Comparison of ENCODE assay signal across 20 mouse cellular contexts in genomic region chr10:88491632-88492031, GRCm38 (mm10). TPM values are rescaled to one million over a fixed set of nuclear protein-coding genes. Genes with fewer than 3 reads are reported as not detected.
DNase-seq lines count a peak whose midpoint lies in the region; ATAC-seq and TF ChIP-seq lines count a peak whose summit lies in the region.
"Had no signal": no experiment of that assay in that cellular context is flagged by ENCODE, and none has a peak within 500 bp of the region (broad histone marks: within the 10 kb centered on the region; RNA-seq: fewer than 3 reads in every experiment).

No protein-coding gene starts in this region.

- H3K36me3 ChIP-seq in kidney, embryonic 14.5 days (ENCODE audit: control insufficient read depth, insufficient read depth, low read length): no peaks in the 10 kb centered on the region; the same call in 1 of the 2 replicates
- H3K36me3 ChIP-seq in ES-Bruce4 (ENCODE audit: control insufficient read depth, insufficient read depth, low read length, poor library complexity, severe bottlenecking): no peaks in the 10 kb centered on the region
- H3K36me3 ChIP-seq in small intestine, adult 2 months (ENCODE audit: control insufficient read depth, insufficient read depth, low read length): peaks cover 10% of the 10 kb centered on the region
- H3K36me3 ChIP-seq in forebrain, postnatal 0 days (ENCODE audit: insufficient read depth): no peaks in the 10 kb centered on the region
- H3K36me3 ChIP-seq: embryonic facial prominence, embryonic 15.5 days; forebrain, embryonic 12.5 days; midbrain, embryonic 15.5 days had no signal

- no peaks in the 10 kb centered on the region for H3K9me3 ChIP-seq in kidney, embryonic 14.5 days (ENCODE audit: control insufficient read depth, low read length)
- no peaks in the 10 kb centered on the region for H3K9me3 ChIP-seq in ES-Bruce4 (replicated peaks; ENCODE audit: control insufficient read depth, insufficient read depth, low read length, poor library complexity, severe bottlenecking)
- no peaks in the 10 kb centered on the region for H3K9me3 ChIP-seq in forebrain, postnatal 0 days (ENCODE audit: low read length)
- H3K9me3 ChIP-seq: embryonic facial prominence, embryonic 15.5 days; forebrain, embryonic 12.5 days; midbrain, embryonic 15.5 days had no signal

- WGBS in kidney, embryonic 14.5 days: 71% methylated on average over 7 of the region's 7 CpGs
- WGBS in small intestine, adult 2 months: 61% methylated on average over 7 of the region's 7 CpGs
- WGBS in forebrain, postnatal 0 days: 64% methylated on average over 7 of the region's 7 CpGs

- no peaks in the 10 kb centered on the region for H3K27me3 ChIP-seq in kidney, embryonic 14.5 days (ENCODE audit: control insufficient read depth, insufficient read depth, low read length)
- H3K27me3 ChIP-seq in ES-Bruce4 (ENCODE audit: control insufficient read depth, insufficient read depth, low read length, poor library complexity, severe bottlenecking): no peaks in the 10 kb centered on the region
- H3K27me3 ChIP-seq in small intestine, adult 2 months (ENCODE audit: control insufficient read depth, insufficient read depth, low read length): no peaks in the 10 kb centered on the region
- no peaks in the 10 kb centered on the region for H3K27me3 ChIP-seq in forebrain, postnatal 0 days (ENCODE audit: insufficient read depth, low read length)
- H3K27me3 ChIP-seq: embryonic facial prominence, embryonic 15.5 days; forebrain, embryonic 12.5 days; midbrain, embryonic 15.5 days had no signal

- H3K9ac ChIP-seq in kidney, embryonic 14.5 days (ENCODE audit: low read depth, low read length): no peak overlapping the region
- H3K9ac ChIP-seq in ES-Bruce4 (ENCODE audit: low read depth, poor library complexity, severe bottlenecking): no peak overlapping the region
- no peak overlapping the region for H3K9ac ChIP-seq in forebrain, postnatal 0 days
- H3K9ac ChIP-seq: embryonic facial prominence, embryonic 15.5 days; forebrain, embryonic 12.5 days; midbrain, embryonic 15.5 days had no signal

- TF ChIP-seq EP300 in ES-Bruce4 (IDR thresholded peaks at IDR 0.05; ENCODE audit: insufficient read depth, low read depth, low read length): 0 out of 2 replicates have a peak, but pooled peaks have one; percentile 35

- H3K27ac ChIP-seq in kidney, embryonic 14.5 days (ENCODE audit: low read depth, low read length): no peak overlapping the region
- no peak overlapping the region for H3K27ac ChIP-seq in ES-Bruce4 (ENCODE audit: insufficient read depth, low read length)
- H3K27ac ChIP-seq in small intestine, adult 2 months (ENCODE audit: insufficient read depth, low read depth, low read length): no peak overlapping the region
- H3K27ac ChIP-seq in forebrain, postnatal 0 days (ENCODE audit: low read depth, low read length): no peak overlapping the region
- H3K27ac ChIP-seq: embryonic facial prominence, embryonic 15.5 days; forebrain, embryonic 12.5 days; hindbrain, postnatal 0 days; macrophage; midbrain, embryonic 15.5 days had no signal

- H3K4me1 ChIP-seq in kidney, embryonic 14.5 days (ENCODE audit: control insufficient read depth, insufficient read depth, low read length): peaks cover 16% of the 10 kb centered on the region; the same call in 1 of the 2 replicates
- H3K4me1 ChIP-seq in ES-Bruce4 (ENCODE audit: control insufficient read depth, insufficient read depth, low read length): peaks cover 9% of the 10 kb centered on the region
- H3K4me1 ChIP-seq in small intestine, adult 2 months (ENCODE audit: control insufficient read depth, insufficient read depth, insufficient read length, low read length): peaks cover 10% of the 10 kb centered on the region; the same call in 1 of the 2 replicates
- no peaks in the 10 kb centered on the region for H3K4me1 ChIP-seq in forebrain, postnatal 0 days (ENCODE audit: insufficient read depth)
- H3K4me1 ChIP-seq: embryonic facial prominence, embryonic 15.5 days; forebrain, embryonic 12.5 days; midbrain, embryonic 15.5 days had no signal

- TF ChIP-seq POLR2A in ES-Bruce4 (IDR thresholded peaks at IDR 0.05; ENCODE audit: insufficient read depth, low read length): no peak
- TF ChIP-seq POLR2A in small intestine, adult 2 months (IDR thresholded peaks at IDR 0.05; ENCODE audit: low read depth, low read length): no peak

- no peak for ATAC-seq in kidney, embryonic 14.5 days (ENCODE audit: low FRiP score, low TSS enrichment)
- ATAC-seq in hematopoietic stem cell, adult 5-6 weeks (replicated peaks in 1 of 2; ENCODE audit: insufficient read depth in 1 of 2, low FRiP score in 2 of 2, low TSS enrichment in 1 of 2, low read depth in 1 of 2, poor library complexity in 2 of 2, severe bottlenecking in 2 of 2): peak; percentile 32 to 64; a peak in 2 of 4 replicates
- no peak for ATAC-seq in forebrain, postnatal 0 days
- ATAC-seq: hindbrain, postnatal 0 days; midbrain, embryonic 15.5 days had no signal

- peak; percentile 62 to 63 for DNase-seq in kidney, postnatal 36 days
- DNase-seq in forebrain, postnatal 0 days: no peak
- no peak for DNase-seq in layer of hippocampus, postnatal 25 days (ENCODE audit: extremely low spot score in 1 of 2, low spot score in 1 of 2)
- DNase-seq: adrenal gland, adult 2 months; cerebellum, postnatal 10 days; heart, postnatal 14 days; kidney, postnatal 4 days; thymus, postnatal 14 days had no signal

- TF ChIP-seq CTCF in ES-Bruce4 (IDR thresholded peaks at IDR 0.05; ENCODE audit: low read depth, low read length): peak; percentile 45
- TF ChIP-seq CTCF in small intestine, adult 2 months (IDR thresholded peaks at IDR 0.05; ENCODE audit: extremely low read depth, insufficient read length, insufficient replicate concordance, low read depth, low read length): peak; percentile 38; the same call in 1 of the 2 replicates
- TF ChIP-seq CTCF in forebrain, postnatal 0 days (IDR thresholded peaks at IDR 0.05; ENCODE audit: low read depth): no peak

- H3K4me3 ChIP-seq in kidney, embryonic 14.5 days (ENCODE audit: low read length): no peak overlapping the region
- no peak overlapping the region for H3K4me3 ChIP-seq in ES-Bruce4 (ENCODE audit: low read depth, low read length)
- no peak overlapping the region for H3K4me3 ChIP-seq in small intestine, adult 2 months (ENCODE audit: low read depth, low read length)
- no peak overlapping the region for H3K4me3 ChIP-seq in forebrain, postnatal 0 days (ENCODE audit: low read depth, low read length)
- H3K4me3 ChIP-seq: embryonic facial prominence, embryonic 15.5 days; forebrain, embryonic 12.5 days; midbrain, embryonic 15.5 days had no signal

- no peak overlapping the region for H3K4me2 ChIP-seq in kidney, embryonic 14.5 days (replicated peaks; ENCODE audit: low read depth, low read length)
- no peak overlapping the region for H3K4me2 ChIP-seq in forebrain, postnatal 0 days (ENCODE audit: low read depth)
- H3K4me2 ChIP-seq: embryonic facial prominence, embryonic 15.5 days; forebrain, embryonic 12.5 days; midbrain, embryonic 15.5 days had no signal

RNA-seq across cellular contexts. Expression of gene Chpt1, which starts 12.2 kb away (rescaled TPM):
- 27.8 and 35.8 TPM in 2 replicates for polyA plus RNA-seq in kidney, embryonic 14.5 days (2014; fragmentation: Nextera tagmentation; extraction: Ambion mirVana)
- 17.9 and 18.0 TPM in 2 replicates for polyA plus RNA-seq in ES-Bruce4 (2011; ENCODE audit: insufficient read depth, insufficient read length, low read depth, missing spikeins)
- total RNA-seq in hematopoietic stem cell, adult 5-6 weeks (2017): 13.3 and 13.8 TPM in 2 replicates
- 90.5 and 98.9 TPM in 2 replicates for polyA plus RNA-seq in small intestine, adult 2 months (2012; rRNA removed)
- 21.1 and 21.3 TPM in 2 replicates for total RNA-seq in forebrain, postnatal 0 days (2014; rRNA removed)
- polyA plus RNA-seq in forebrain, postnatal 0 days (2015; fragmentation: Nextera tagmentation; extraction: Ambion mirVana): 13.6 and 19.3 TPM in 2 replicates
- 10 to 100 TPM; 40.0 to 40.5 TPM for total RNA-seq in layer of hippocampus, postnatal 25 days (2021)

RNA-seq across cellular contexts. Expression of gene Sycp3, which starts 32.3 kb away (rescaled TPM):
- polyA plus RNA-seq in kidney, embryonic 14.5 days (2014; fragmentation: Nextera tagmentation; extraction: Ambion mirVana): not detected in 2 replicates
- polyA plus RNA-seq in ES-Bruce4 (2011; ENCODE audit: insufficient read depth, insufficient read length, low read depth, missing spikeins): 10.1 and 15.9 TPM in 2 replicates
- total RNA-seq in hematopoietic stem cell, adult 5-6 weeks (2017): 1.6 TPM in 1 of 2 replicates, not detected in the other
- not detected in 2 replicates for polyA plus RNA-seq in small intestine, adult 2 months (2012; rRNA removed)
- 0.38 and 0.57 TPM in 2 replicates for total RNA-seq in forebrain, postnatal 0 days (2014; rRNA removed)
- polyA plus RNA-seq in forebrain, postnatal 0 days (2015; fragmentation: Nextera tagmentation; extraction: Ambion mirVana): 0.64 and 1.0 TPM in 2 replicates
- total RNA-seq in layer of hippocampus, postnatal 25 days (2021): 1 to 10 TPM in 1 of 2 experiments, under 1 TPM in 1; 0.66 to 1.1 TPM
- total RNA-seq: gastrocnemius, adult 8-10 months; heart, postnatal 14 days; hindbrain, postnatal 0 days had no signal
- polyA plus RNA-seq: adrenal gland, adult 2 months; embryonic facial prominence, embryonic 15.5 days; macrophage; neural tube, embryonic 11.5 days; stomach, embryonic 14.5 days had no signal

Comparison
In these comparisons a context has a peak if more than half of its experiments do, and no peak if none do; other contexts are left out.
1. DNase-seq: peak in kidney, postnatal 36 days (2 of 2); none in forebrain, postnatal 0 days (single experiment) and layer of hippocampus, postnatal 25 days (0 of 2).
2. ATAC-seq: peak in hematopoietic stem cell, adult 5-6 weeks (2 of 2); none in kidney, embryonic 14.5 days (single experiment) and forebrain, postnatal 0 days (single experiment).